Mouse (Mus musculus) gastrocnemius, adult 2 months (tissue): ENCODE measurements around the gene Nmnat1. TPM values are rescaled to one million over a fixed set of nuclear protein-coding genes. Genes with fewer than 3 reads are reported as not detected.
A peak's percentile ranks its signal among the peaks of the same experiment; 100 is the strongest.
"Not testable (repeated sequence)": the region's sequence is repeated elsewhere in the genome, so short reads cannot be mapped to it uniquely, and the experiment has no call there.

Experiments used
- DNase-seq: peaks from one replicate; pipeline ENCODE4 v3.0.0; 2022
- H3K27ac ChIP-seq: fragments of 200-600 bp; 2 replicates; pipeline ENCODE4 v1.8.1; 2022; ENCODE audit warnings: mild to moderate bottlenecking
- H3K4me3 ChIP-seq: fragments of 200-600 bp; 2 replicates; pipeline ENCODE4 v1.8.1; 2022; ENCODE audit warnings: mild to moderate bottlenecking, moderate library complexity
- CTCF ChIP-seq: fragments of 200-600 bp; IDR thresholded peaks from 2 replicates; pipeline ENCODE4 v1.8.1; 2022; ENCODE audit warnings: antibody characterized with exemption, mild to moderate bottlenecking, moderate library complexity
- intact Hi-C: fragments of 180-260 bp; cut with DNase I; formaldehyde crosslinking; loops from one replicate; pipeline ENCODE4 v1.15.1; 2025
- total RNA-seq, 2 experiments: library from RNA; stranded (reverse); gene quantifications; 2 replicates each; pipeline ENCODE4 v1.2.3; 2021

Gene Nmnat1
- total RNA-seq, 2 experiments from 2014 or later, result 30.0 to 32.7 TPM

GRCm38 (mm10) chr4:149454879-149455278, 30.1 kb downstream of the Nmnat1 start, which contains the start of gene Rbp7:
TSS of gene Rbp7 (minus strand) at chr4:149454978.
- peak; percentile 31 for DNase-seq
- Histone ChIP-seq H3K4me3 (peak within 1 kb of the TSS; percentile 56), H3K27ac (peak within 1 kb of the TSS; percentile 55)
- TF ChIP-seq CTCF, result no peak; the same call in 1 of the 2 replicates
- intact Hi-C loops, result loop anchor here (5.0 kb wide), 2 partner anchors 32 to 87 kb away; partner anchors contain the start of genes Lzic and Nmnat1

GRCm38 (mm10) chr4:149454263-149454662, 30.7 kb downstream of the Nmnat1 start:
- intact Hi-C loops, result loop anchor here (5.0 kb wide), 2 partner anchors 33 to 88 kb away; partner anchors contain the start of genes Lzic and Nmnat1
- no peak for TF ChIP-seq CTCF
- DNase-seq, result peak; percentile 37
- peak overlapping the region; percentile 55 for H3K27ac ChIP-seq
- peak overlapping the region; percentile 56 for H3K4me3 ChIP-seq

GRCm38 (mm10) chr4:149453656-149454055, 31.3 kb downstream of the Nmnat1 start:
- Histone ChIP-seq H3K4me3 (peak overlapping the region; percentile 56), H3K27ac (peak overlapping the region; percentile 55; the same call in 1 of the 2 replicates)
- peak; percentile 69 for TF ChIP-seq CTCF
- intact Hi-C loops, result loop anchor here (5.0 kb wide), 2 partner anchors 34 to 89 kb away; partner anchors contain the start of genes Lzic and Nmnat1
- peak; percentile 48 for DNase-seq

- DNase-seq, result no peak
- intact Hi-C loops, result loop anchor here (5.0 kb wide), 2 partner anchors 37 to 92 kb away; partner anchors contain the start of genes Lzic and Nmnat1
- no peak for TF ChIP-seq CTCF
These were observed 34.4 kb downstream of the Nmnat1 start for GRCm38 (mm10) chr4:149450636-149451035.

GRCm38 (mm10) chr4:149446309-149446708, 38.7 kb downstream of the Nmnat1 start:
- DNase-seq, result no peak
- Histone ChIP-seq H3K4me3 (no peak overlapping the region), H3K27ac (peak overlapping the region; percentile 86; the same call in 1 of the 2 replicates)
- intact Hi-C loops, result no loop called here
- TF ChIP-seq CTCF, result no peak

More at GRCm38 (mm10) chr4:149450636-149451035, 34.4 kb downstream of the Nmnat1 start:
- Histone ChIP-seq H3K27ac (no peak overlapping the region), H3K4me3 (no peak overlapping the region)

- intact Hi-C loops, result loop anchor here (2.0 kb wide), 1 partner anchor 71 kb away; no protein-coding TSS in a partner anchor
- no peak for TF ChIP-seq CTCF
- peak; percentile 57 for DNase-seq
- Histone ChIP-seq H3K27ac (peak overlapping the region; percentile 86), H3K4me3 (peak overlapping the region; percentile 72)
These were observed 39.1 kb downstream of the Nmnat1 start for GRCm38 (mm10) chr4:149445868-149446267.

GRCm38 (mm10) chr4:149444964-149445701, 39.9 kb downstream of the Nmnat1 start:
- TF ChIP-seq CTCF, result peak; percentile 89
- intact Hi-C loops, result loop anchor here (2.0 kb wide), 1 partner anchor 70 kb away; no protein-coding TSS in a partner anchor
- peak overlapping the region; percentile 86 for H3K27ac ChIP-seq
- peak; percentile 95 for DNase-seq
- H3K4me3 ChIP-seq, result peak overlapping the region; percentile 72

GRCm38 (mm10) chr4:149444465-149444864, 40.5 kb downstream of the Nmnat1 start:
- H3K4me3 ChIP-seq, result no peak overlapping the region

GRCm38 (mm10) chr4:149442436-149442835, 42.6 kb downstream of the Nmnat1 start:
- DNase-seq, result peak; percentile 36
- H3K27ac ChIP-seq, result peak overlapping the region; percentile 28; the same call in 1 of the 2 replicates
- no peak overlapping the region for H3K4me3 ChIP-seq
- TF ChIP-seq CTCF, result no peak
- intact Hi-C loops, result no loop called here

More at GRCm38 (mm10) chr4:149444465-149444864, 40.5 kb downstream of the Nmnat1 start:
- no peak for TF ChIP-seq CTCF
- H3K27ac ChIP-seq, result peak overlapping the region; percentile 86; the same call in 1 of the 2 replicates
- intact Hi-C loops, result loop anchor here (2.0 kb wide), 1 partner anchor 70 kb away; no protein-coding TSS in a partner anchor
- DNase-seq, result no peak

GRCm38 (mm10) chr4:149440576-149440975, 44.4 kb downstream of the Nmnat1 start:
- intact Hi-C loops, result no loop called here
- no peak for TF ChIP-seq CTCF
- Histone ChIP-seq H3K4me3 (no peak overlapping the region), H3K27ac (no peak overlapping the region)
- DNase-seq, result no peak

- H3K27ac ChIP-seq, DNase-seq, H3K4me3 ChIP-seq, intact Hi-C loops: not testable (repeated sequence)
These were observed 53.1 kb downstream of the Nmnat1 start for GRCm38 (mm10) chr4:149431887-149432286.

GRCm38 (mm10) chr4:149429592-149429991, 55.4 kb downstream of the Nmnat1 start:
- Histone ChIP-seq H3K27ac (no peak overlapping the region), H3K4me3 (no peak overlapping the region)
- no peak for TF ChIP-seq CTCF
- DNase-seq, result no peak
- intact Hi-C loops, result no loop called here
